Mouse (Mus musculus) right cerebral cortex, postnatal 4 days (tissue): ENCODE measurements around the gene Lifr.

Experiments
- DNase-seq: peaks from one replicate; pipeline ENCODE4 v3.0.0-alpha.2; 2022

The Lifr gene

DNA sequence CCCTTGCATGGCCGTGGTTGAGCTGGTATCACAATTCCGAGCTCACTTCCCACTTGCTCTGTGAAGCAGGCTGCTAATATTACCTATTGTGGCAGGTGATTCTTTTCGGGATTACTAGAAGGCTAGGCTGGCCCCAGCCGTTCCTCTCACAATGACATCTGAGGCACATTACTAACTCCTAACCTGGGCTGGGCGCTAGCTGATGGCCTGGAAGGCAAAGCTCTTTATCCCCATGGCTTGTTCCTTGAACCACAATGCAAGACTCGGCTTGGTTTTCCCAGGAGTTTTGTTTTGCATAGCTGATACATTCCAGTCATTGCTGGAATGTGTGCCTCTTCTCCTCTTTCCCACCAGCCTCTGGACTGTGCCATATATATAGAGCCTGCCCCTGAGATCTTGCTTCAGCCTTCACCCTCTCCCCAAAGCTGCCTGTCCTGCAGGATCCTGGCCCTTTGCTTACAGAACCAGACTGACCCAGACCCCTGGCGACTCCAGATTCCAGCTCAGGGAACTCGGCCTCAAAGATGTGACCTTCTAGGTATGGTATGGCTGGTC lies at the start of gene Lifr:
Gene Lifr (plus strand): TSS at position 404 of the 555 bp plus-strand sequence.
- no peak for DNase-seq

DNA sequence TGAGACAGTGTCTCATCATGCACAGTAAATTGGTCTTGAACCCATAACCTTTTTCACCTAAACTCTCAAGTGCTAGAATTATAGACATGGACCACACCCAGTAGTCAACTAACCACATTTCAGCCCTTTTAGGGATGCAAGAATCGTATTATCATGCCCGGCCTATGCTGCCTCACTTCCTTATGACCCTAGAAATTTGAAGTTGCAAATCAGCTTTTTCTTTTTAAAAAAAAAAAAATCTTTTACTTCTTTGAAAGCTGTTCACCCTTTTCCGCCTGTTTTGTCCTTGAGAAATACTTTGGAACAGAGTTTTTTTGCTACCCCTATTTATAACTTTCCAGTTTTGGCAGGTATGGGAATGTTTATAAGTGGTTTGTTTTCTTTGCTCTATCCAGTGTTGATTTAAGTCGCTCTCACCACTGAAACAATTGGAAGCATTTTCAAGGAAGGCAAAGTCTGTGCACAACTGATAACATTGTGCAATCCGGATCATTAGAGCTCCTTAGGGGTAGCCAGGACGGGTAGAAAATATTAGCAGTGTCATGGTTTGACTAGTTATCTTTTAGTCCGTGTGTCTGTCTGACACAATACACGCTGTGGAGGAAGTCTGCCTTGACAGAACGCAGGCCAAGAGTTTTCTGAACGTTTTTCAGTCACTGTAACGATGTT lies 46.2 kb upstream of the Lifr start:
- no peak for DNase-seq

DNA sequence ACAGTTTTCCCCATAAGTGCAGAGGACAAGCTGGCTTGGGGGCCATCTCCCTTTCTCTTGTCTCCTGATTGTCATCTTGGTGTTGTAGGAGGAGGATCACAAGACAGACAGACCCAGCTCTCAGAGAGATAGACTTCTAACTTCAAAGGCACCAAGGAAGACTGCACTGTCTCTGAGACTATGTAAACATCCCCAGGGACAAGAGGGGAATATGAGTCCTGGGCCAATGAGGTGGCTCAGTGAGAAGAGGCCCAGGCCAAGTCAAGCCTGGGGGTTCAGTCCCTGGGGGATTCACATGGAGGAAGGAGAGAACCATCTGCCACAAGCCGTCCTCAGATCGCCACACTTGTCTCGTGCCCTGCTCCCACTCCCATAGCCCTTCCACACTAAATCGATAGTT lies 45.4 kb upstream of the Lifr start:
- no peak for DNase-seq

DNA sequence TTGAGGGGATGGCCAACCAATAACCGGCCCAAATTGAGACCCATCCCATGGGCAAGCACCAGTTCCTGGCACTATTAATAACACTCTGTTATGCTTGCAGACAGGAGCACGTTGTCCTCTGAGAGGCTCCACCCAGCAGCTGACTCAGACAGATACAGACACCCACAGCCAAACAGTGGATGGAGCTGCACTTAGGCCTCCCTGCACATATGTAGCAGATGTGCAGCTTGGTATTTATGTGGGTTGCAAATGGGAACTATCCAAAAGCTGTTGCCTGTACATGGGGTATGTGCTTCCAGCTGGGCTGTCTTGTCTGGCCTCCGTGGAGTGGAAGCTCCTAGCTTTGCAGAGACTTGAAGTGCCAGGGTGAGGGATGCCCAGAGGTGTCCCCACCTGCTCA lies 42.5 kb upstream of the Lifr start:
- no peak for DNase-seq

DNA sequence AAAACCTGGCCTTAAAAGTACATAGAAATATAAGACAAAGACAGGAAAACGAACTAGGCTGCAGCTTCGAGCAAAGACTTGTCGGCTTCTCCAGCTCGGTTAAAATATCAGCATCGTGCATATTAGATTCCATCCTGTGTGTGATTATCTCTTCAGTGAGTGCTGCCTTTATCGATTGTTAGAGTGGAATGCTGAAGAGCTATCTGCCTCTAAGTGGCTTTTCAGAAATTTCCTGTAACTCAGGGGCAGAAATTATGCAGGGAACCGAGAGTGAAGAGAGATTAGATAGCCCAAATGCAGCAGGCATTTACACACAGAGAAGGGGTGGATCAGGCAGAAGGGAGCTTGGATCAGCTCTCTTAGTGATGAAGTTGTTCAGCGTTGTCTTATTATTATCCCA lies 41.5 kb upstream of the Lifr start:
- no peak for DNase-seq

DNA sequence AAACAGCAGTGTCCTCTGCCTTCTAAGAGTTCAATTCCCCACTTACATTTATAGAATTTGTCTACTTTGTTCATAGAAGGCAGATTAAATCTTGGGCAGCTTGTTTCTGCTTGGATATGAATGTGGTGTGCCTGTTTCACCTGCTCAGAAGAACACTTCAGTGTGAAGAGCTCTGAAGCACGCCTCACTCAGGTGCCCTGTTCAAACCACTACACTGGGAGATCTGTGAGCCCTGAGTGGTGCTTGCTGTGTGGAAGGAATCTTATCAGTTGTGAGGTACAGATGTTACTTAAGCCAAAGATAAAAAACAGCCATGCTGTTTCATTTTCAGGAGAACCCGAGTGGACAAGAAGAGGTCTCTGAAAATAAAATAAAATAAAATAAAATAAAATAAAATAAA lies 38.7 kb upstream of the Lifr start:
- DNase-seq, result no peak

DNA sequence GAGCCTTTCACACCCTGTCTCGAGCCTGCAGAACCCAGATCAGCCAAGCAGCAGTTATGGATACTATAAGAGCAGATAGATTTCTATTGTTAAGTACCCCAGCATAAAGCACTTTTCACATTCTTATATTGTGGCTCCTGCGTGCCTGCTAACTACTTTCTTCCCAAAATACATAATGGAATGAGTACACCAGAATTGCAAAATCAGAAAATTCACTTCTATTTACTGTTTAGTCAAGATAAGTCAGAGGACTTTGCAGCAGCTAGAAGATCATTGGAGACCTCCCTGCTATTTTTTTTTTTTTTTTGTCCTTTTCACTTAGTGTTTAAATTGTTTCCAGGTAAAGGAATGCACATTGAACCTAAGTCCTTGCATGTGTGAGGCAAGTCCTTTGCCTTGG lies 38.3 kb upstream of the Lifr start:
- no peak for DNase-seq

DNA sequence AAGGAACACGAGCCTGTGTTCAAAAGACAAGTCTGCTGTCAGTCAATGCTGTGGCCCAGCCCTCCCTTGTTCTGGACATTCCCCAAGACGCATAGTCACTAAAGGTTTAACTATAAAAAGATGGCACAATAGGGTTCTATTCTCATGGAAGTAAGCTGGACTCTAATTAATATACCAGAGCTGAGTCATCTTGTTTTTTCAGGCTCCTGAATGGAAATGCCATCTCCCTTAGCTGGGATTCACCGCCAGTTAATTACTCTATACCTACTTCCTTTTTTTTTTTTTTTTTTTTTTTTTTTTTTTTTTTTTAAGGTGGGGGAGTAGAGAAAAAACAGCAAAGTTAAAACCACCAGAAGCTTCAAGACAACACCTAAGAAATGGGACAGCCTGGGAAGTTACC lies 33.6 kb upstream of the Lifr start:
- DNase-seq, result no peak

DNA sequence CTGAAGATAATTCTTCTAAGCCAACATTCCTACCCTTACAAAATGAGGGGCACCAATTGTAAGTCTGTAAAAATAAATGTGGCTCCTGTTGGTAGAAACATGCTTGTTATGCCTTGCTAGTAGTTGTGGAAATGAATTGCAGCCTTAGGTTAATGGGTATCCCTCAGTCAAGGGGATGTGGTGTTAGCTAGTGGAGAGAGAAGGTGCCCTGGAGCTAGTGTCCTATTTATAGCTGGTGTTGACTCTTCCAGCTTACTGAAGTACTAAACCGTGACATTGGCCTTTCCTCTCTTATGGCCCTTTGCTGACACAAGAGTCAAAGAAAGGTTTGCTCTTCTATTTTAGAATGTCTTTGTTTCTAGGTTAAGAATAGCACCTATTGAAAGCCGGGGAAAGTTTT lies 29.9 kb upstream of the Lifr start:
- DNase-seq, result no peak

DNA sequence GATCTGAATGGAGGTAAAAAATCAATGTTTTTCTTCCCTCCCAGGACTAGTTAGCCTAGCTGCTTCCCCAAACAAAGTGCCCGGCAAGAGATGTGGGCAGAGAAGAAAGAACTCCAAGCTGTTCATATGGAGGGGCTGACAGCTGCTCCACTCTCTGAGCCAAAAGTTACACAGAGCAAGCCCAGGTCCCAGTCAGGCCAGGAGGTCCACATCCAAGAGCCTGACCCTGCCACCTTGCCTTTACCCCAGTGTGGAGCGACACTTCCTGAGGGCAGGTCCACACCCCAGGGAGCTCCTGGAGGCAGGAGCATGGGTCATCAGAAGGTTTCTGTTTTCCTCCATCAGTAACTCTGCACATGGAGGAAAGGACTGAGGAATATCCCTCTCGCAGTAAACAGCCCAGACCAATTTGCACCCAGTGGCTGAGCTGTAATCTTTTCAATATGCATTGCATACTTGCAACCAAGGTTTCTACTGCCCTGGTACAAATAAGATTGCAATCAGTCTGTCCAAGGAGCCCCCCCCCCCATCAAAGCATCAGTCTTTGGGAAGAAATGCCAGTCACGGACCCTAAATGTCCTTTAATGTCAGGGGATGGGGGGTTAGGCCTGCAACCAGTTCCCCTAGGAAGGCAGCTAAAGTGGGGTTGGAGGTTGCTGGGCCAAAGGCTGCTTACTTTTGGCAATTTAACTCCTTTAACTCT lies 28.3 kb upstream of the Lifr start:
- DNase-seq, result no peak

DNA sequence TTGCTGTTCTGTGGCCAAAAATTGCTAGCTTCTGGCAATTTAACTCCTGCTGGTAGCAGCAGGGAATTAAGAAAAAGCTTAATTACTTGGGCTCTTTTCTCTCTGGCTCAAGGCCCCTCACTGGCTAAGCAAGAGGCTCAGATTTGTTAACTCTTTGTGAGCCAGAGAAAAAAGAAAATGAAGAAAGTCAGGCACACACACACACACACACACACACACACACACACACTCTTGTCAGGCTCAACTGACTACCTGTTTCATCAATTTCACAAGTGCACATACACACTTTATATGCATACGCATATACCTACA lies 27.8 kb upstream of the Lifr start:
- no peak for DNase-seq

DNA sequence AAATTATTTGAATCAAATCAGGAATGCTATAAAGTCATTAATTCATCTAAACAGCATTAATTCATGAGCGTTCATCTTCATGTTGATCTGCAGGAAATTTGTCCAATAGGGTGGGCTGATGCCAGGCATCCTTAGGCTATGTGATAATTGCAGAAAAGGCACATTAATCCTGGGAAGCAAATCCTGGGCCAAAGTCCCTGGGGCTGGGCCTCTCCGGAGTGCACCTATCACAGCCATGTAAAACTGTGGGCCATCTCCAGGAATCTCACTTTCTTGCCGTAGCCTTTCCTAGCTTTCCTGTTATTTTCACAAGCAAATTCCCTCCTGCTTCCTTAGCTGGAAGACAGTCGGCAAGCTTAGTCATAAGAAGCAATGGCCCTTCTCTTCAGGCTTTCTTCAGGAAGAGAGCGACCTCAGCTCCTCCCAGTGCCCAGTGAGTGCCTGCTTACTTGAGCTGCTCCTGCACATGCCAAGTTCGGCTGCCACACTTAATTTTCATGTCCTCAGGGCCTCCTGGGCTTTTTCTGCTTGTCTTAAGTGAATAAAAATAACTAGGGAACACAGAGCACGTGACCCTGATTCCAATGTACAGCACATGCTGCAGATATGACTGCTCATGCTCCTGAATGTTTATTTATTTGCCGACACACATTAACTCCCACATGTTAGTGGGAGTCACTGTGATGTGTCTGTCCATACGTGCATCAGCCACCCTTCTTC lies 26.7 kb upstream of the Lifr start:
- no peak for DNase-seq

DNA sequence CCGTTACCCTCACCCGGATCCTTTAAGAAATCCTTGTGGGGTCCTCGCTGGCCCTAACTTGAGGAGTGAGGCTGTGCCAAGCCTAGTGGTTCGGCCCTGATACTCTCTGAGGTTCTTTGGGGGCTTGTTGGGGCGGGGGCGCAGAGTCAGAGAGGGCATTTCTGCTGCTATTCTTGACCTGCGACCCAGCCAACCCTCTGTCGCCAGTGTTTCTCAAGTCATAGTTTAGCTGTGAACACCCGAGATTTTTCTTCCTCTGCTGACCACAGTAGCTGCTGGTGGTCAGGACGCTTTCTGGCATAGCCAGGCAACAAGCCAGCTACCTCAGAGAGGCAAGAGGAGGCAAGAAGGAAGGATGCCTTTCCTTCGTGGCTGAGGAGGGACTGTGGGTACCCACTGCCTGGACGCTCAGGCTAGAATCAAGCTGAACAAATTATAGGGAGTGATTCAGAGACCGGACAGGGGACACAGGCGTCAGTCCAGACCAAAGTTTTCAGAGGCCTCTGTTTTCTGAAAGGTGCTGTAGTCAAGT lies 25.4 kb upstream of the Lifr start:
- no peak for DNase-seq

DNA sequence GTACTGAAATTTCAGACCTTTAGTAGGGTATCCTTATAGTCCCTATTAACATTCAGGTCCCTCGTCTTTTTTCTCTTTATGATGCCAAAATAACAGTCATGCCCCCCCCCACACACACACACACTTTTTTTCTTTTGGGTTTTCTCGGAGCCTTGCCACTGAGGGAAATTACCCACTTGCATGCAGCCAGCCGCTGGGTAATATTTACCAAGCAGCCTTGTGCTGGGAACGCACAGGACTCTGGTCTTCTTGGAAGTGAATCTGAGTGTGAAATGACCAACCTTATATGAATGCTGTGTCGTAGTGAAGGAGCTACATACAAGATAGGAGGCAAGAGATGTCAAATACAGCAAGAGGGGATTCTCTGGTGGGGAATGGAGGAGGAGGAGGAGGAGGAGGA lies 24.8 kb upstream of the Lifr start:
- DNase-seq, result no peak

DNA sequence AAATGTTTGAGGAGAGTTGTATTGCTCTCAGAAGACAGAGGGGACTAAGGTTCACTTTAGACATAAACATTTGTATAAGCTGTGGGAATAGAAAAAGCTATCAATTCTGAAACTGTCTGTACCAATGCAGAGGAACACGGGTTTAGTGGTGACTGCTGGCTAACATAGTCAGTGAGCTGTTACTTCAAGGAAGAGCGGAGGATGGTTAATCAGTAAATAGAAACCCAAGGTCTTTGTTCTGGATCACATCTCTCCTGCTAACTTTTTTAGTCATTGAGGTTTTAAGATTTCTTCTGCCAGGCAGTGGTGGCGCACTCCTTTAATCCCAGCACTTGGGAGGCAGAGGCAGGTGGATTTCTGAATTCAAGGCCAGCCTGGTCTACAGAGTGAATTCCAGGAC lies 23.7 kb upstream of the Lifr start:
- DNase-seq, result no peak

DNA sequence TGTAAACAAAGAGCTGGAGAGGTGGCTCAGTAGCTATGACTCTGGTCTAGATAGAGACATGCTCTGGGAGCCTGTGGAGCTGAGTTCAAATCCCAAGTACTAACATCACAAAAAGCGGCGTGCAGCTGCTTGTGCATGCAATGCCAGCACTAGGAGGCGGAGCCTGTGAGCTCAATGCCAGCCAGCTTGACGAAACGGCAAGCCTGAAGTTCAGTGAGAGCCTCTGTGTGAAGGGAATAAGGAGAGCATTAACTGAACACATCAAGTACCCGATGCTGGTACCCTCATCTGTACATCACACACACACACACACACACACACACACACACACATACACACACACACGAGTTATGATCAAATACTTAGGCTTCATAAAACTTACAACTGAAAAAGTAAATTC lies 21.0 kb upstream of the Lifr start:
- DNase-seq, result peak; percentile 20

DNA sequence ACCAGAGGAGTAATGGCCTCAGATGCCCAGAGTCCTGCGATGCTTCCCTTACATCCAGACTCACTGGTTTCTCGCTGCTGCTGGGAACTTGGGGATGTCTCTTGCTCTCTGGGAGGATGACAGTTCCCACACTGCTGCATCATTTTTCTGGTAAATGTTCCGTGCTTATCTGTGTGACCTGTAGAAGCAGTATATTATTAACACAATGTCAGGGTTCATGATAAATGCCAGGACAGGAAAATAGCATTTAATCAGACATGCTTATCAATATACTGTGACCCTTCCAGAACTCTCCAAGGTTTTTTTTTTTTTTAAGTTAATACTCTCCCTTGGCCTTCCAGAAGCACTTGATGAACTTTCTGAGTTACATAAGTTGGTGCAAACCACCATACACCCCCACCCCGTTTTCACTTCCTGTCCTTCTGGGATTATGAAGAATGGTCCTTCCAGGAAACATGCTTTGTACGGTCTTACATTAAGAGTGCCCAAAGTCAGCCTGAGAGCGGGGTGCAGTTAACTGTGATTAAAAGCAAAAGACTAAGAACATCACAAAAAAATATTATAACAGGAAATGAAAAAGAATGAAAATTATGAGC lies 20.1 kb upstream of the Lifr start:
- no peak for DNase-seq

DNA sequence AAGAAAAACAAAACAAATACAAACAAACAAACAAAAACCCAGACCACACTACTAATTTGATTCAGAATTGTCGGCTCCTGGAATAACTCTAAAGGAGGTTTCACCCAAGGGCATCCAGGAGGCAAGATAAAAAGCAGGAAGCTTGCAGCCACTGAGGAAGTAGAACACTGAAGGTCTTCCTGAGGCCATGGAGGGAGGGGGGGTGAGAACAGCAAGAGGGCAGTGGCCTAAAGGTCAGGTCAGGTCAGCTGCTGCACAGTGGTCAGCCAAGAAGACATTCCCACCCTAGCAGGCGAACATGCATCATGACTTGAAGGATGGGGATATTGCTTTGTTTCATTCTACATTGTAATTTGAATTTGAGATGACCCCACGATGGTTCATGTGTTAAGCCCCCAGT lies 17.1 kb upstream of the Lifr start:
- DNase-seq, result no peak

DNA sequence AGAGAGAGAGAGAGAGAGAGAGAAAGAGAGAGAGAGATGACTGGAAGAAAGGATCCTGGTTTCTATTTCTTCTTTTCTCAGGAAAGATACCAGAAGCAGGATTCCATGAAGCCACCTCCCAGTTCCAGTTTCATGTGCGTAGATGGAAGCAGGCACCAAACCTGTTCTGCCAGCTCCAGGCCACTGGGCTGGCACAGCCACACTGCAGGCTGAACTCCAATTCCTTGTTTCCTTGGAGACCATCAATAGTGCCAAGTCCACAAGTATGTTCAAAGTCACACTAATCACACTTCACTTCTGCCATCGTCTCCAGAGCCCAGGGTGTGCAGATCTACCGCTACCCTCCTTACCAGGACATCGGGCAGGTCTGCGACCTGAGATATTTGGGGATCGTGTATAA lies 15.2 kb upstream of the Lifr start:
- DNase-seq, result no peak

DNA sequence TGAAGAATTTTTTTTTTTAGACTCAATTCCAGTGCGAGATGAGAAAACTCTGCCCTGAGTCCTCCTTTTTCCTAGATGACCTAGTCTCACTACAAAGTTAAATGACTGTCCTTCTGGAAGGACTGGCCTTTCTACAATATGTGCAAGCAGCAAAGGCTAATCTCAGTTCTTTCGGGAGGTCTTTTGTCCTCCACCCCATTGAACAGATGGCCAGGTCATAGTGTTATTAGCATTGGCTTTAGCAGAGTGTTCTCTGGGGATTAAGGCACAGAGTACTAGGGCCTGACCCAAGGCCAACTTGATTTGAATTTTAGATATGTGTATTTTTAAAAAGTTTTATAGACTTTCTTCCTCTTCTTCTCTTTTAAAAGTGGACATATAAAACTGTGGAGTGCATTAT lies 12.1 kb upstream of the Lifr start:
- DNase-seq, result no peak

DNA sequence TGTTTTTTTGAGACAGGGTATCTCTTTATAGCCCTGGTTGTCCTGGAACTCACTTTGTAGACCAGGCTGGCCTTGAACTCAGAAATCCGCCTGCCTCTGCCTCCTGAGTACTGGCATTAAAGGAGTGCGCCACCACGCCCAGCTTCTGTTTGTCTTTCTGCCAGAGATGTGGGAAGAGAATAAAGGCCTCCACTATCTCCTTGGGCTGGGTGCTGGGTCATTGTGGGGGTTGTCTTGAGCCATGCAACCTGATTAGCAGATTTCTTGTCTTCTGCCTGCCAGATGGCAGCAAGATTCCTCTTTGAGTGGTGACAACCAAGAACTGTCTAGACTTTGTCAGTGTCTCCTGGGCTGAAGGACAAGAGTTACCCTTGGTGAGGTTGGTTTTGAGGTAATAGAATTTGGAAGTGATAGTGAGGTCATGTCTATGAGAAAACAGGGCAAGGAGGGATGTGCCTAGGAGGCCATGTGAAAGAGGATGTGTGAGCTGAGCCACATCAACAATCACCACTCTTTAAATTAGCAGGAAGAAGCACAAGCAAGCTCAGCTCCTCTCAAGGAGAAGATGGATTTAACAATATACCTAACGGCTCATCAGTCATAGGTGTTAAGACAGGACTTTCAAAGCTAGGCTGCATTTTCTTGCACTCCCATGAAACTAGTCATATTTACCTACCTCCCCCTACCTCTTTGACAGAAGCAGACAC lies 10.6 kb upstream of the Lifr start:
- no peak for DNase-seq

DNA sequence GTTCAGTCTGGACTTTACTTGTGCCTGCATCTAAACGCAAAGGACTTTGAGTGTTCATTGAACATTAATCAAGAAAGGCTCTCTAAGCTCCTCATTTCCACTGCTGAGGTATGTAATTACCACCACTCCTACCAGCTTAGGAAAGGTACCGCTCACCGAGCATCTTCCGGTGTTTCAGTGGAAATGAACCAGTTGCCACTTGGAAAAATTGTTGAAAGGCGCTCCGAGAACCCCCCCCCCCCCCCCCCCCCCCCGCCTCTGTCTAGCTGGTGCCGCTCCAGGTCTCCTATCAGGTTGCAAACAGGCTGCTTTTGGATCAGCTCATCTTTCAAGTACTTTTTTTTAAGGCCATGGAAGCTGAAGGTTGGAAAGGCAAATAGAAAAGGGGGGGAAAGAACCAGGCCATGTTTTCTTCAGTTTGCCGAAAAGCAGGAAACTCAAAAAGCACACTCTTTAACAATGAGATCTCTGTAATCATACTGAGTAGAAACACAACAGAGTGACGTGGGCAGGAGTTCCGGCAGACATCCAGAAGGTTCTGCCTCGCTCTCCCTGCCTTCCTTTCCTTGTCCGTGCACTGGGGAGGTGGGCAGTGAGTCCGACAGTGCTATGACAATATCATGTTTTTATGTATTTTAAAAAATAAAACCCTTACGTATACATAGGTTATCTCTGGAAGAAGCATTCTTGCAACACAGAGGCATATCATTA lies 9.3 kb upstream of the Lifr start:
- no peak for DNase-seq
